Mouse (Mus musculus) layer of hippocampus, adult 8-10 months (tissue): ENCODE measurements around the gene Wscd2. TPM values are rescaled to one million over a fixed set of nuclear protein-coding genes. Genes with fewer than 3 reads are reported as not detected.

ENCODE experiments used
- total RNA-seq, 4 experiments: library from RNA; stranded (reverse); gene quantifications; 2 replicates each; pipeline ENCODE4 v1.2.4; 2022

The Wscd2 gene
- total RNA-seq, 4 experiments from 2014 or later, result 64.7 to 84.8 (median 76.0) TPM

Other genes with a start within 250 kb of the Wscd2 start
- 100 to 1,000 TPM in 1 of 4 experiments, 10 to 100 TPM in 3; 77.8 to 102 (median 87.4) TPM for gene Sgsm1, start 179.5 kb upstream of the Wscd2 start, total RNA-seq
- not detected for gene Aym1, start 133.0 kb upstream of the Wscd2 start, total RNA-seq
- gene Cmklr1, start 160.1 kb downstream of the Wscd2 start, total RNA-seq, result 10 to 100 TPM in 2 of 4 experiments, 1 to 10 TPM in 2; 5.1 to 23.1 (median 13.4) TPM
- not detected for gene 1700069L16Rik, start 234.4 kb downstream of the Wscd2 start, total RNA-seq
- gene Ficd, start 245.5 kb downstream of the Wscd2 start, total RNA-seq, result 10 to 100 TPM; 12.0 to 13.2 (median 12.7) TPM